Mouse (Mus musculus) hindbrain, postnatal 0 days (tissue): ENCODE measurements around the gene Olig3. TPM values are rescaled to one million over a fixed set of nuclear protein-coding genes. Genes with fewer than 3 reads are reported as not detected.
"Not testable (repeated sequence)": the region's sequence is repeated elsewhere in the genome, so short reads cannot be mapped to it uniquely, and the experiment has no call there.

ENCODE experiments used
- ATAC-seq: fragments of 200-750 bp; cut with Nextera tagmentation; 2 replicates; pipeline ENCODE4 v1.8.0; 2017; ENCODE audit warnings: mild to moderate bottlenecking, moderate TSS enrichment, moderate library complexity
- DNase-seq: peaks from one replicate; pipeline ENCODE4 v3.0.0-alpha.2; 2015; ENCODE audit warnings: low spot score
- H3K27ac ChIP-seq: fragments of 300-500 bp; sonication (generic); 2 replicates; pipeline ENCODE4 v1.5.1; 2014; ENCODE audit warnings: mild to moderate bottlenecking
- H3K27me3 ChIP-seq: fragments of 300-500 bp; sonication (generic); 2 replicates; pipeline ENCODE4 v1.6.1; 2014; ENCODE audit warnings: low read length, mixed read lengths; ENCODE audit not compliant: insufficient read depth
- H3K36me3 ChIP-seq: fragments of 300-500 bp; sonication (generic); 2 replicates; pipeline ENCODE4 v1.6.1; 2014; ENCODE audit warnings: low read length, mixed read lengths; ENCODE audit not compliant: insufficient read depth
- H3K4me1 ChIP-seq: fragments of 300-500 bp; sonication (generic); 2 replicates; pipeline ENCODE4 v1.6.1; 2014; ENCODE audit warnings: antibody characterized with exemption, low read length, mixed read lengths; ENCODE audit not compliant: insufficient read depth
- H3K4me2 ChIP-seq: fragments of 300-500 bp; sonication (generic); 2 replicates; pipeline ENCODE4 v1.6.1; 2014; ENCODE audit warnings: low read depth, mild to moderate bottlenecking, low read length, moderate library complexity, mixed read lengths
- H3K4me3 ChIP-seq: fragments of 300-500 bp; sonication (generic); 2 replicates; pipeline ENCODE4 v1.5.1; 2014; ENCODE audit warnings: low read length
- H3K9ac ChIP-seq: fragments of 300-500 bp; sonication (generic); replicated peaks from 2 replicates; pipeline ENCODE4 v1.6.1; 2014; ENCODE audit warnings: mild to moderate bottlenecking, low read length, moderate library complexity, mixed read lengths
- H3K9me3 ChIP-seq: fragments of 300-500 bp; sonication (generic); 2 replicates; pipeline ENCODE4 v1.6.1; 2016; ENCODE audit warnings: low read length, mixed read lengths
- CTCF ChIP-seq: IDR thresholded peaks from 2 replicates; pipeline ENCODE4 v1.5.1; 2016; ENCODE audit warnings: antibody characterized with exemption, control low read depth, low read depth
- WGBS: fragments of 180-500 bp; shearing (Covaris S2); extraction: QIAGEN DNeasy Blood & Tissue Kit; methylation state at CpG from one replicate; pipeline ENCODE4 v1.1.7; 2014; 5-methylcytosine and 5-hydroxymethylcytosine counted together
- polyA plus RNA-seq: library from polyadenylated mRNA; unstranded; fragments of >200 nt; fragmentation: Nextera tagmentation; extraction: Ambion mirVana; gene quantifications from 2 replicates; pipeline ENCODE4 v1.2.1, GENCODE M21; 2015
- total RNA-seq: library from RNA; depleted of rRNA; stranded (reverse); fragments of >200 nt; gene quantifications from 2 replicates; pipeline ENCODE4 v1.2.3, GENCODE M21; 2014

Gene Olig3
- total and polyA plus RNA-seq, 2 experiments from 2014 or later, result 1.9 TPM; not detected in 1

GRCm38 (mm10) chr10:19373797-19374196 is 17.5 kb downstream of the Olig3 start:
- 26% methylated on average over 7 of the region's 7 CpGs for WGBS
- no peaks in the 10 kb centered on the region for H3K27me3 ChIP-seq
- H3K9me3 ChIP-seq, result peaks cover 2% of the 10 kb centered on the region; the same call in 1 of the 2 replicates
- DNase-seq, result peak; percentile 85
- no peak overlapping the region for H3K4me3 ChIP-seq
- no peak for TF ChIP-seq CTCF
- H3K27ac ChIP-seq, result no peak overlapping the region
- H3K4me2 ChIP-seq, result no peak overlapping the region
- H3K4me1 ChIP-seq, result no peaks in the 10 kb centered on the region
- peak; percentile 88 for ATAC-seq
- no peak overlapping the region for H3K9ac ChIP-seq
- no peaks in the 10 kb centered on the region for H3K36me3 ChIP-seq

GRCm38 (mm10) chr10:19374311-19374710 is 18.0 kb downstream of the Olig3 start:
- TF ChIP-seq CTCF, result no peak
- Histone ChIP-seq H3K36me3 (no peaks in the 10 kb centered on the region), H3K9ac (no peak overlapping the region), H3K4me1 (no peaks in the 10 kb centered on the region), H3K27ac (no peak overlapping the region), H3K4me2 (no peak overlapping the region), H3K4me3 (no peak overlapping the region), H3K9me3 (peaks cover 7% of the 10 kb centered on the region; the same call in 1 of the 2 replicates), H3K27me3 (no peaks in the 10 kb centered on the region)
- DNase-seq (no peak), ATAC-seq (no peak)
- 44% methylated on average over 3 of the region's 3 CpGs for WGBS

GRCm38 (mm10) chr10:19375838-19376237 is 19.5 kb downstream of the Olig3 start:
- no peak for ATAC-seq
- TF ChIP-seq CTCF, result no peak
- no peaks in the 10 kb centered on the region for H3K27me3 ChIP-seq
- no peak for DNase-seq
- H3K36me3 ChIP-seq, result no peaks in the 10 kb centered on the region
- H3K4me2 ChIP-seq, result no peak overlapping the region
- WGBS, result 84% methylated on average over 2 of the region's 2 CpGs
- no peak overlapping the region for H3K9ac ChIP-seq
- no peaks in the 10 kb centered on the region for H3K4me1 ChIP-seq
- no peak overlapping the region for H3K27ac ChIP-seq
- H3K4me3 ChIP-seq, result no peak overlapping the region
- H3K9me3 ChIP-seq, result peaks cover 8% of the 10 kb centered on the region; the same call in 1 of the 2 replicates

- not testable (repeated sequence) for H3K9ac ChIP-seq, DNase-seq, H3K4me1 ChIP-seq, H3K9me3 ChIP-seq, H3K27me3 ChIP-seq, H3K36me3 ChIP-seq, ATAC-seq, H3K4me3 ChIP-seq, H3K27ac ChIP-seq, H3K4me2 ChIP-seq
- WGBS, result 91% methylated on average over 1 of the region's 1 CpGs
Measured at GRCm38 (mm10) chr10:19380971-19381370, 24.6 kb downstream of the Olig3 start.

GRCm38 (mm10) chr10:19384176-19384575 is 27.8 kb downstream of the Olig3 start:
- Histone ChIP-seq H3K9me3 (peaks cover 2% of the 10 kb centered on the region; the same call in 1 of the 2 replicates), H3K4me1 (no peaks in the 10 kb centered on the region), H3K9ac (no peak overlapping the region), H3K36me3 (no peaks in the 10 kb centered on the region), H3K4me2 (no peak overlapping the region), H3K27me3 (no peaks in the 10 kb centered on the region), H3K27ac (no peak overlapping the region), H3K4me3 (no peak overlapping the region)
- no peak for ATAC-seq
- DNase-seq, result no peak
- 89% methylated on average over 3 of the region's 3 CpGs for WGBS
- peak; percentile 25; the same call in 1 of the 2 replicates for TF ChIP-seq CTCF

GRCm38 (mm10) chr10:19391819-19392218 is 35.5 kb downstream of the Olig3 start:
- 75% methylated on average over 4 of the region's 4 CpGs for WGBS
- Histone ChIP-seq H3K9me3 (no peaks in the 10 kb centered on the region), H3K36me3 (no peaks in the 10 kb centered on the region), H3K9ac (no peak overlapping the region), H3K27me3 (no peaks in the 10 kb centered on the region), H3K4me3 (no peak overlapping the region), H3K27ac (no peak overlapping the region), H3K4me1 (no peaks in the 10 kb centered on the region), H3K4me2 (no peak overlapping the region)
- ATAC-seq (no peak), DNase-seq (no peak)
- no peak for TF ChIP-seq CTCF

GRCm38 (mm10) chr10:19396485-19397137 is 40.3 kb downstream of the Olig3 start:
- peak; percentile 93 for ATAC-seq
- H3K27me3 ChIP-seq, result no peaks in the 10 kb centered on the region
- peaks cover 7% of the 10 kb centered on the region; the same call in 1 of the 2 replicates for H3K4me1 ChIP-seq
- no peaks in the 10 kb centered on the region for H3K9me3 ChIP-seq
- no peak overlapping the region for H3K27ac ChIP-seq
- H3K4me2 ChIP-seq, result peak overlapping the region; percentile 44
- H3K4me3 ChIP-seq, result peak overlapping the region; percentile 14; the same call in 1 of the 2 replicates
- peak; percentile 72 for DNase-seq
- 8% methylated on average over 9 of the region's 9 CpGs for WGBS
- no peak for TF ChIP-seq CTCF
- no peak overlapping the region for H3K9ac ChIP-seq
- H3K36me3 ChIP-seq, result no peaks in the 10 kb centered on the region
